Mouse (Mus musculus) v-Abl transformed pro-B cells (cell line): ENCODE measurements around the gene 4931428F04Rik.
"Not testable (repeated sequence)": the region's sequence is repeated elsewhere in the genome, so short reads cannot be mapped to it uniquely, and the experiment has no call there.

Experiments
- in situ Hi-C, 2 experiments: fragments of 400-800 bp; cut with MboI; formaldehyde crosslinking; loops; one replicate each; pipeline ENCODE4 v1.15.1; 2025; ENCODE audit not compliant: unreplicated experiment in 2 of 2

Gene 4931428F04Rik

DNA sequence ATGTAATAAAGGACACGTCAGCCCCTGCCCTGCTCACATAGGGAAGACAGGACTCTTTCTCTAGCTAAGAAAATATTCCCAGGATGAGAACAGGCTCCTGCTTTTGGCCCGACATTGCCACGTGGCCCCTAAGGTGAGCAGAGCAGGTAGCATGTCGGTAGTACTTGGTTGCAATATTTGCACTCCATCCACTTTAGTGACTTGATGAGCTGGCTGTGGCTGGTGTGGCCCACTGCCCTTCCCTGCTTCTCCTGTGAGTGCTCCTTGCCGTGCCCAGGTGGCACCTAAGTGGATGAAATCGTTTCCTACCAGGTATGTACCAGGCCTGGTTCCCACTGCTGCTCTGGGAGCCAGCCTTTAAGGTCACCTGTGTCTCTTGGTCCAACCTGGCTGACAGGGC is 37.7 kb downstream of the 4931428F04Rik start:
- in situ Hi-C loops = loop anchor here in 1 of 2 experiments (5.0 kb wide), 1 partner anchor 35 kb away; the partner anchor contains the start of gene 4931428F04Rik

DNA sequence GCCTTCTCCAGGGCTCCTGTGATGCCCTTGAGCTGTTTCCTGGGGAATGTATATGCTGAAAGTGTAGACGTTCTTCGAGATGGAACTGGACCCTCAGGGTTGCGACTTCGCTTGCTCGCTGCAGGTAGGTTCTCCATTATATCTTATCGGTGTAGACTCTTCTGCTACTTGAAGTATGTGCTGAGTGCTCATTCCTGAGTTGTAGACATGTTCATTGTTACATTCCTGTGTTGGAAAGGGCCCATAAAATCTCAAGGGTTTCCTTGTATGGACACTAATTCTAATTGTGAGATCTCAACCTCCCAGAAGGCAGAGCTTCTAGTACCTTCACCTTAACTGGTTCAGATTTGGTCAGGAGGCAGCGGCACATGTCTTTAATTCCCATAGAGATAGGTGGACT is 48.6 kb downstream of the 4931428F04Rik start:
- in situ Hi-C loops = no loop called here

DNA sequence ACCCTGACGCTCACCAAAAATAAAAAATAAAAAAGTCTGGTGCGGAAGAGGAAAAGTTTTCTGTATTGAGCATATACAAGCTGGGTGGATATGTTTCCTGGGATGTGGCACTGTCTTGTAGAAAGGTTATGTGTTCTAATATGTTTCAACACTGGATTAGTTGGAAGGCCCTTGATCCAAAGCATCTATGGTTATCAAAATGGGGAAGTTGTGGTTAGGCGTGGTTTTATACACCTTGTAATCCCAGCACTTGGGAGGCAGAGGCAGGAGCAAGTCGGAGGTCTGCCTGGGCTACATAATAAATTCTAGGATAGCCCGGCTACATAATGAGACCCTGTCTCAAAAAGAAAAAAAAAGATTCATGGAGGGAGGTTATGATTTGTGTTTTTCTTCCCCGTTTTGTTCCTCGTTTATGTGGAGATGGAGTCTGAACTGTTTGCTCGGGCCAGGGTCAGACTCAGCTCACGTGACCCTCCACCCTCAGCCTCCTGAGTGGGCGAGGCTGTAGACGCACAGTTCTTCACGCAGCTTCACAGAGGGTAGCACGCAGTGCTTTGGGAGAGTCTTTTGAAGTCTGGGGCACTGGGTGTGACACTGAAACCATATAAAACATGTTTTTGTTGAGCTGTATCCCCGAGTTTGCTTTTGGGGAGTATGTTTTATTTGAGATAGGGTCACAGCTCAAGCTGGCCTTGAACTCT is 52.1 kb downstream of the 4931428F04Rik start:
- in situ Hi-C loops = no loop called here

DNA sequence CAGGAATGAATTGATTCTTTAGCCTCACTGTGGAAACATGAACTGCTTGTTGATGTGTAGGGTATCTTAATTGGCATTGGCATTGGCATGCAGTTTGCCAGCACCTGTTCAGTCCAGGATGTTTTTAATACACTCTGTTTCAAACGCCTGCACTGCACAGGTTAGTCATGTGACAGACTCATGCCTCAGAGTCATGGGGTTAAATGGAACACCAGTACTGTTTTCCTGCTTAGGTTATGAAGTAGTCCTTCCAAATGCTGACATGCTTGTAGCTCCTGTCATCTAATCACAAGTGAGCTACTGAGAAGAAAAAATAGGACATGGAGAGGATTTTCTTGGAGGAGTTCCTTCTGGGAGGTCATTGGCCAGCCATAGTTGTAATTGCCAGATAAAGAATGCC is 54.5 kb downstream of the 4931428F04Rik start:
- in situ Hi-C loops = no loop called here

DNA sequence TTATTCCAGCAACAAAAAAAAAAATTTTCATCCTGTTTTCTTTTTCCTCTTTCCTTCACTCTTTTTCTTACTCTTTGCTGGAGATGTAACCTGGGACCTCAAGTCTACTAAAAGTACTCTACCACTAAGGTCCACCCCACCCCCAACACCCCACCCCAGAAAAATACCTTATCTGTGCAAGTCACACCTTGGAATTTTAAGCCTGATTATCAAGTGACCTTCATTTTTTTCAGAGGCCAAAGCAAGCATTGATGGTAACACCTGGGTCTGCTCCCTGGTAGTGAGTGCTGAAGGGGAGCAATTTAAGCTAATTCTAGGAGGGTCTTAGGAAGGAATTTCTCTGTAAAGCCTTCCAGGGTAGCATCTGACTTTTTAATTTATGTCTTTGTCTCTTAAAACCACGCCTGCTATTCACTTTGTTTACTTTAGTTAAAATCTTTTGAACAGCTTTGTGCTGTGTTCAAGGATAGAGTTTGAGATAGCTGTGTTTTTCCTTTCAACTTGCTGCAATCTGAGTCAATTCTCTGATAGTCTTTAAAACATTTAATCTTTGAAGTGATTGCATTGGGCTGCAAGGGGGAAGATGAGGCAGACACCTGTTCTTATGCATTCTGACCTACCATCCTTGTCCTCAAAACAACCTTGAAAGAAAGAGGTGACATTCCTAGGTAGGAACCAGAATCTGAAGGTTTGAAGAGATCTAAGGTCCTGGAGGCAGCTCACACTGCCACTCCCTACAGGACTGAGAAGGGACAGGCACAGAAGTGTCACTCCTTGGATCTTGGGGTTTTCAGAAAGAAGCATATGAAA is 56.3 kb downstream of the 4931428F04Rik start:
- in situ Hi-C loops = no loop called here

DNA sequence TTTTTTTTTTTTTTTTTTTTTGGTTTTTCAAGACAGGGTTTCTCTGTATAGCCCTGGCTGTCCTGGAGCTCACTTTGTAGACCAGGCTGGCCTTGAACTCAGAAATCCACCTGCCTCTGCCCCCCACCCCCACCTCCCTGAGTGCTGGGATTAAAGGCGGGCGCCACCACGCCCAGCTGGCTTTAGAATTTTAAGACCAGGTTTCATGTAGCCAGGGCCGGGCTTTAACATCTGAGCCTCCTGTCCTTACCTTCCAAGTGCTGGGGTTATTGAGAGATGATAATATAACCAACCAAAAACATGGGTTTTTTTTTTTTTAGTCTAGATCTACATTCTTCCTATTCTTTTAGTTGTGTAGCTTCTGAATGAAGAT is 57.4 kb downstream of the 4931428F04Rik start:
- in situ Hi-C loops = not testable (repeated sequence)

DNA sequence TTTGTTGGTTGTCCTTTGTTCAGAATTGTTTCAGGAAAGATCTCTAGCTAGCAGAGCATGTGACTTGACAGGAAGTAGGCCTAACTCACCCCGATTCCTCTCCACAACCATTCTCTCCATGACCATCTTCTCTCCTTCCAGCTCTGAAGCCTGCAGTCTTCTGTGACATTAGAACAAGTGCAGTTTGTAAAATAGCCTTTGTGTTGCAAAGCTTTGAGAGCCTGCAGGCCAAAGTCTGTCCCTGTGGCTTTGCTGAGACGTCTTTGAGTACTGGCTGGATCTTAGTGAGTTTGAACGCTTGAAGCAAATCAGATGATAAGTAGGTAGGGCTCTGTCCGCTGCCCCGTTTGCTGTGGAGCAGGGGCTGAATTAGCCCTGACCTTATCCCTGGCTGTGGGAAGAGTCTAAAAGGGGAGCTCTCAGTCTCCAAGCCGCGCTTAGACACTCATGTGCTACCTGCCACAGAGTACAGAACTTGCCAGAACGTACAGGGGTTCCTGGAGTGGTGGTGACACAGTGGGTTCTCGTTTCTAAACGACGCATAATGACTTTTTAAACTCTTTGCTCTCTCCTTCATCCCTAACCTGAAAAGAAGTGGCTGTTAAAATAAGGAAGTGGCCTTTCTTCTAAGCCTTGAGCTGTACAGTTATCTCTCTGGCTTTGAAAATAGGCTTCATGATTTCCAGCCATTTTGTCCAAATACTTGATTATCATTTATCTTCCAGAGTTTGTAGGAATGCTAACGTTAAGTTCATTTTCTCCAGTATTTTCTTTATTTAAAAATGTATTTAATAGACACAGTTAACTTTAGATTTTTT is 58.0 kb downstream of the 4931428F04Rik start:
- in situ Hi-C loops = no loop called here
